Mouse (Mus musculus): Measurements from ENCODE around the gene Treml4.

DNA sequence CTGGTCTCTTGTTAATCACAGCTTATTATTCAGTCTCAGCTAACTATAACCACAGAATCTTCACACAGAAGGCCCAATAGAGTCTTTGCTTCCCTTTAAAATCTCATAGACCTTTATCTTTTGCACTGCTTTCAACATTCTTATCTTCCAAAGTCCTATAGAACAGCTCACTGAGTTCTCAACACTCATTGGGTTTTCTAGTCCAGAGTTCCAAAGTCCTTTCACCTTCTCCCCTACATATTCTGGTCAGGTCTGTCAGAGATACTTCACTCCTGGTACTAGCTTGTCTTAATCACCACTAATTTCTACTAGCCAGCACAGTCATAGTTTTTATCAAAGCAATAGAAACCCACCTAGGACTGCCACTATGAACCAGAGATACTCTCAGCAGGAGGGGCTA lies 7.5 kb upstream of the Treml4 start:
- no peak for TF ChIP-seq POLR2A (IDR thresholded peaks at IDR 0.05; ENCODE audit: extremely low read depth, insufficient read depth, low read length)
- TF ChIP-seq CTCF (IDR thresholded peaks at IDR 0.05; ENCODE audit: extremely low read depth, insufficient read depth, low read length), result no peak

Data from cortical plate, adult 2 months (tissue).